Mouse (Mus musculus) midbrain, postnatal 0 days (tissue): ENCODE results near the gene Nod1. TPM values are rescaled to one million over a fixed set of nuclear protein-coding genes. Genes with fewer than 3 reads are reported as not detected.

Source experiments
- ATAC-seq: fragments of 200-750 bp; cut with Nextera tagmentation; 2 replicates; pipeline ENCODE4 v1.8.0; 2017; ENCODE audit warnings: moderate number of reproducible peaks, mild to moderate bottlenecking, moderate TSS enrichment, moderate library complexity; ENCODE audit not compliant: low FRiP score
- DNase-seq: peaks from one replicate; pipeline ENCODE4 v3.0.0-alpha.2; 2015; ENCODE audit warnings: low spot score
- H3K27ac ChIP-seq: fragments of 300-500 bp; sonication (generic); 2 replicates; pipeline ENCODE4 v1.5.1; 2014; ENCODE audit warnings: low read depth, mild to moderate bottlenecking, low read length, mixed read lengths
- H3K27me3 ChIP-seq: fragments of 300-500 bp; sonication (generic); 2 replicates; pipeline ENCODE4 v1.6.1; 2014; ENCODE audit warnings: low read length, control low read depth, mixed read lengths; ENCODE audit not compliant: insufficient read depth
- H3K36me3 ChIP-seq: fragments of 300-500 bp; sonication (generic); 2 replicates; pipeline ENCODE4 v1.6.1; 2014; ENCODE audit warnings: low read length, control low read depth, mixed read lengths; ENCODE audit not compliant: insufficient read depth
- H3K4me1 ChIP-seq: fragments of 300-500 bp; sonication (generic); 2 replicates; pipeline ENCODE4 v1.6.1; 2014; ENCODE audit warnings: mild to moderate bottlenecking, control low read depth, antibody characterized with exemption, low read length, mixed read lengths; ENCODE audit not compliant: insufficient read depth
- H3K4me2 ChIP-seq: fragments of 300-500 bp; sonication (generic); 2 replicates; pipeline ENCODE4 v1.6.1; 2014; ENCODE audit warnings: low read depth, mild to moderate bottlenecking, low read length, mixed read lengths; ENCODE audit not compliant: poor library complexity, severe bottlenecking
- H3K4me3 ChIP-seq: fragments of 300-500 bp; sonication (generic); 2 replicates; pipeline ENCODE4 v1.5.1; 2014; ENCODE audit warnings: low read depth, mild to moderate bottlenecking, low read length, moderate library complexity
- H3K9ac ChIP-seq: fragments of 300-500 bp; sonication (generic); replicated peaks from 2 replicates; pipeline ENCODE4 v1.6.1; 2014; ENCODE audit warnings: mild to moderate bottlenecking, low read length, moderate library complexity, mixed read lengths; ENCODE audit not compliant: poor library complexity, severe bottlenecking
- H3K9me3 ChIP-seq: fragments of 300-500 bp; sonication (generic); 2 replicates; pipeline ENCODE4 v1.6.1; 2016; ENCODE audit warnings: low read length, control low read depth
- CTCF ChIP-seq: IDR thresholded peaks from 2 replicates; pipeline ENCODE4 v1.5.1; 2016; ENCODE audit warnings: antibody characterized with exemption, mild to moderate bottlenecking
- WGBS: fragments of 180-500 bp; shearing (Covaris S2); extraction: QIAGEN DNeasy Blood & Tissue Kit; methylation state at CpG from one replicate; pipeline ENCODE4 v1.1.7; 2014; 5-methylcytosine and 5-hydroxymethylcytosine counted together
- polyA plus RNA-seq: library from polyadenylated mRNA; unstranded; fragments of >200 nt; fragmentation: Nextera tagmentation; extraction: Ambion mirVana; gene quantifications from 2 replicates; pipeline ENCODE4 v1.2.1, GENCODE M21; 2015
- total RNA-seq: library from RNA; depleted of rRNA; stranded (reverse); fragments of >200 nt; gene quantifications from 2 replicates; pipeline ENCODE4 v1.2.3, GENCODE M21; 2014

Gene Nod1
- total and polyA plus RNA-seq, 2 experiments from 2014 or later: 1.7 to 8.3 TPM

- H3K9me3 ChIP-seq: no peaks in the 10 kb centered on the region
- H3K9ac ChIP-seq: no peak overlapping the region
- no peak for ATAC-seq
- H3K4me3 ChIP-seq: no peak overlapping the region
- 74% methylated on average over 7 of the region's 7 CpGs for WGBS
- TF ChIP-seq CTCF: no peak
- H3K36me3 ChIP-seq: no peaks in the 10 kb centered on the region
- no peak overlapping the region for H3K4me2 ChIP-seq
- no peak overlapping the region for H3K27ac ChIP-seq
- H3K4me1 ChIP-seq: no peaks in the 10 kb centered on the region
- no peaks in the 10 kb centered on the region for H3K27me3 ChIP-seq
- DNase-seq: no peak
Observed at GRCm38 (mm10) chr6:54925736-54926440, 46.5 kb downstream of the Nod1 start.

DNA sequence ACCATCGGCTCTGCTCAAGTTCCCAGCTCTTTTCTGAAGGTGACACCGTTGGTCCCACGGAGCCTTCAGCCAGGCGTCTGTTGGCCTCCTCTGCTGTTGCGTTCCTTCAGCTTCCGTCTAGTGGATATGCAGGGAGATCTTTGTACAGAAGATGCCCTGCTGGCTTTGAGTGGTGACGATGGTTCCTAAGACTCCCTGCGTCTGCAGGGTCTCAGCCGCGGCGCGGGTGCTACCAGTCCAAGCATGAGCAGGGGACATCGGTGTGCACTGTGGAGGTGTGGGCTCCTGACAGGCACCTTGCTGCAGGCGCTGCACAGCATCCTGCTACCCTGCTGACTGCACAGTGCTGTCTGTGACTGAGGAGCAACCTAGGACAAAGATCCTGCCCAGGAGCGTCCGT, 47.9 kb downstream of the Nod1 start:
- no peak for DNase-seq
- Histone ChIP-seq H3K9me3 (no peaks in the 10 kb centered on the region), H3K4me2 (no peak overlapping the region), H3K27ac (no peak overlapping the region), H3K36me3 (no peaks in the 10 kb centered on the region), H3K4me3 (no peak overlapping the region), H3K27me3 (no peaks in the 10 kb centered on the region), H3K9ac (no peak overlapping the region), H3K4me1 (no peaks in the 10 kb centered on the region)
- no peak for TF ChIP-seq CTCF
- WGBS: 93% methylated on average over 16 of the region's 16 CpGs
- no peak for ATAC-seq

GRCm38 (mm10) chr6:54918521-54918920, 53.9 kb downstream of the Nod1 start:
- no peak for TF ChIP-seq CTCF
- no peak overlapping the region for H3K27ac ChIP-seq
- 87% methylated on average over 5 of the region's 5 CpGs for WGBS
- H3K4me2 ChIP-seq: no peak overlapping the region
- H3K4me1 ChIP-seq: no peaks in the 10 kb centered on the region
- no peak overlapping the region for H3K9ac ChIP-seq
- no peaks in the 10 kb centered on the region for H3K36me3 ChIP-seq
- ATAC-seq: no peak
- no peak overlapping the region for H3K4me3 ChIP-seq
- no peaks in the 10 kb centered on the region for H3K9me3 ChIP-seq
- H3K27me3 ChIP-seq: no peaks in the 10 kb centered on the region
- no peak for DNase-seq

DNA sequence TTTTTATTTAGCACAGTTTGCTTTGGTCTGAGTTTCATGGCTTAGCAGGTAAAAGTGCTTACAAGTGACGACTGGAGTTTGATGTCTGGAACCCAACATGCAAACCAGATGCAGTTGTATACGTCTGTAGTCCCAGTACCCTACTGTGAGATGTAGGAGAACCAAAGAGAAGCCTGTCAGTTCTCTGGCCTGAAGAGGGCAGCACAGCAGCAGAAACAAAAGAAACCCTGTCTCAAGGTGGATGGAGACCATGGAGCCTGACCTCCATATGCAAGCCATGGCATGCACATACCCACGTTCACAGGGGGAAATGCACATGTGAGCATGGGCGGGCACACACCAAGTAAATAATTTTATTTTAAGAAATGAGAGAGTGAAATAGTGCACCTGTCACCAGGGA, 54.9 kb downstream of the Nod1 start:
- no peak overlapping the region for H3K27ac ChIP-seq
- peak; percentile 69 for TF ChIP-seq CTCF
- H3K27me3 ChIP-seq: no peaks in the 10 kb centered on the region
- 50% methylated on average over 4 of the region's 4 CpGs for WGBS
- H3K36me3 ChIP-seq: no peaks in the 10 kb centered on the region
- no peak overlapping the region for H3K9ac ChIP-seq
- DNase-seq: peak; percentile 47
- no peak overlapping the region for H3K4me3 ChIP-seq
- no peak overlapping the region for H3K4me2 ChIP-seq
- no peak for ATAC-seq
- H3K4me1 ChIP-seq: no peaks in the 10 kb centered on the region
- no peaks in the 10 kb centered on the region for H3K9me3 ChIP-seq

GRCm38 (mm10) chr6:54916941-54917340, 55.5 kb downstream of the Nod1 start:
- ATAC-seq (no peak), DNase-seq (no peak)
- WGBS: 82% methylated on average over 4 of the region's 4 CpGs
- Histone ChIP-seq H3K4me1 (no peaks in the 10 kb centered on the region), H3K27ac (no peak overlapping the region), H3K4me2 (no peak overlapping the region), H3K27me3 (no peaks in the 10 kb centered on the region), H3K36me3 (no peaks in the 10 kb centered on the region), H3K4me3 (no peak overlapping the region), H3K9me3 (no peaks in the 10 kb centered on the region), H3K9ac (no peak overlapping the region)
- TF ChIP-seq CTCF: no peak

- H3K4me3 ChIP-seq: no peak overlapping the region
- DNase-seq (no peak), ATAC-seq (no peak)
- H3K9me3 ChIP-seq: no peaks in the 10 kb centered on the region
- WGBS: 65% methylated on average over 4 of the region's 4 CpGs
- no peak overlapping the region for H3K27ac ChIP-seq
- no peaks in the 10 kb centered on the region for H3K36me3 ChIP-seq
- no peak for TF ChIP-seq CTCF
- no peaks in the 10 kb centered on the region for H3K4me1 ChIP-seq
- H3K27me3 ChIP-seq: no peaks in the 10 kb centered on the region
- H3K4me2 ChIP-seq: no peak overlapping the region
- no peak overlapping the region for H3K9ac ChIP-seq
Observed at GRCm38 (mm10) chr6:54916163-54916562, 56.2 kb downstream of the Nod1 start.
